Mouse (Mus musculus) 416B (cell line): ENCODE results near the gene Hist1h2af.

Experiments
- DNase-seq: peaks from one replicate; pipeline ENCODE4 v3.0.0; 2011; ENCODE audit warnings: low read depth

The Hist1h2af gene

DNA sequence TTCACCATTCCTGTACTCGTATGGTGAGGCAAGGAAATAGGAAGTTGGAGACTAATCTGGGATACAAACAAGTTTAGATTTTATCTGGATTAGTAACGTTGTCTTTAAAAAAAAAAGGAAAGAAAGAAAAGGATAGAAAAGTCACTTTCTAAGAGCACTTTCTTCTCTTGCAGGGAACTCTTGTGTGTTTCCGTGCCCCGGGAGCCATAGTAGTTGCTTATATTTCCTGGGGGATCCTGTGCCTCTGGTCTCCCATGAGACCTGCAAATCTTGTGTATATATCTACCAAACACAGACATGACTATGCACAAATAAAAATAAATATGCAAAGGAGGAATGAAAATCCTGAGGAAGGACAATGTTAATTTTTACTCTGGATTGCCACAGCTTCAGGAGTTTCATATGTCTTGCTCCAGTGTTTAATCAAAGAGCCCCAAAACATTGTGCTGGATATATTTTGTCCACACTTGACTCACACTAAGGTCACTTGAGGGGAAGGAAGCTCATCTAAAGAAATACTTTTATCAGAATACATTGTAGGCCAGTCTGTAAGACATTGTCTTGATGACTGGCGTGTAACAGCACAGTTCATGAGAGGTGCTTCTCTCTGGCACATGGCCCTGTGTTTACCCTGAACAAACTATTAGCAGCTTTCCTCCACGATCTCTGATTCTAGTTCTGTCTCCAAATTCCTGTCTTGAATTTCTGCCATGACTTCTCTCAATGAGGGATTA lies 43.4 kb downstream of the Hist1h2af start:
- DNase-seq: peak; percentile 75

DNA sequence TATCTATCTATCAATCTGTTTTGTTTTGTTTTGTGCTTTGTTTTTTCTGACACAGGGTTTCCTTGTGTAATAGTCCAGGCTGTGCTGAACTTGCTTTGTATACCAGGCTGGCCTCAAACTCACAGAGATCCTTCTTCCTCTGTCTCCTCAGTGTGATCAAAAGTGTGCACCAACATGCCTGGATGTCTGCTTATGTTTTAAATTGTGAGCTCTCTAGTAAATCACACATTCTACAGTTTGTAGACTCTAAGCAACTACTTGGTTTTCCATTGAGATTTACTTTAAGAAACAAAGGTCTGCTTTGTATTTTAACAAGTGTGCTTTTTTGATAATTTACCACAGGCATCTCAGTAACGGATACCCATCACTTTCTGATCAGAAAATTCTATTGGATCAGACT lies 44.1 kb downstream of the Hist1h2af start:
- peak; percentile 50 for DNase-seq

DNA sequence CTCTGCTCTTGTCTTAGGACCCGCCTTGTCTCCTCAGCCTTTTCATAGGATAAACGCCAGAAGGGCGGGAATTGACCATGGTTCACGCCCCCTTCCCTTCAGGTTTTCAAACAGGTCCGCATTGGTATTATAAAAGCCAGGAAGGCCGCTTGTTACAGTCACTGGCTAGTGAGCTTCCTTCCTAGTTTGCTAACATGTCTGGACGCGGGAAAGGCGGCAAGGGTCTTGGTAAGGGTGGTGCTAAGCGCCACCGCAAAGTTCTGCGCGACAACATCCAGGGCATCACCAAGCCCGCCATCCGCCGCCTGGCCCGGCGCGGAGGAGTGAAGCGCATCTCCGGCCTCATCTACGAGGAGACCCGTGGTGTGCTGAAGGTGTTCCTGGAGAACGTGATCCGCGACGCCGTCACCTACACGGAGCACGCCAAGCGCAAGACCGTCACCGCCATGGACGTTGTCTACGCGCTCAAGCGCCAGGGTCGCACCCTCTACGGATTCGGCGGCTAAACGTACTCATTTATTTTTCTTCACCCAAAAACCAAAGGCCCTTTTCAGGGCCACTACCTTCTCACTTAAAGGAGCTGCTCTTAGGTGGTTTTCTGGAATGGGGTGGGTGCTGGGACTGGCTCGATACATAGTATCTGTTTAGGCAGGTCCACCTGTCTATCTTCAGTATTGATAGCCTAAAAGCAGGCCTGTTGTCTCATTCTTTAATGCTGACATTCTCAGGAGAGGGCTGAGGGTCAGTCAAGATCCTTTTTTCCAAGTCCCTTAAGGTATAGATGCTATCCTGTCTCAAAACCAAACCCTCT lies 47.9 kb downstream of the Hist1h2af start, which contains the start of gene Hist1h4d:
Hist1h4d (plus strand) TSS at position 191 of the 811 bp plus-strand sequence.
- peak; percentile 100 for DNase-seq

DNA sequence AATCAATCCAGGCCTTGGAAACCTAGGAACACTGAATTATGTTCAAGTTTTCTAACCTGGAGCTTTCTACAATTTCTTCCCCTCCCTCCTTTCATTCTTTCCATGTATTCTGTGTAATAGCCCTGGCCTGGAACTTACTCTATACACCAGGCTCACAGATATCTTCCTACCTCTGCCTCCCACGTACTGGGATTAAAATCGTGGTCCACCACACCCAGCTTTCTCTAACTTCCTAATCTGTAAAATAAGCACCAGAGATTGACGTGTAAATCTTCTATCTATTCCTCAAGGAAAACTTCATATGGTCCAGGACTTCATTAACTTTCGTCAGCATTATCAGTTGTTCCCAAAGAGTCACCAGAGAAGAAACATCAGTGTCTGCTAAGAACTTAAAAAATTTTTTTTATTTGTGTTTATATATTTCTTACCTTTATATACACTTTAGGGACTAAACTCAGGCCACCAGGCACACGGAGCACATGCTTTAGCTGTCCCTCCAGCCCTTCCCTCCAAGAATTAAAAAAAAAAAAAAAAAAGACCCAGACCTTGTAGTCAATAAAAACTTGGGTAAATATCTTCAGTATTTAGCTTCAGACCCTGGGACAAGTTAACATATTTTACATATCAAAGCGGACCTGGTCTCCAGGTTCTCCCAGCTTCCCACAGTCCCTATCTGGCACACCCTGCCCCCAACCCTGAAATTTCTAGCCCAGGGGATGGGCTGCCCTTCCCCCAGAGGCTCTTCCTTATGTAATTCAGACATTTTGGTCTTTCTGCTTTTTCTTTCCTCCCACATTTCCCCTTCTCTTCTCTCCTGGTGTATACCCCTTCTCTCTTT lies 48.7 kb downstream of the Hist1h2af start:
- peak; percentile 82 for DNase-seq

DNA sequence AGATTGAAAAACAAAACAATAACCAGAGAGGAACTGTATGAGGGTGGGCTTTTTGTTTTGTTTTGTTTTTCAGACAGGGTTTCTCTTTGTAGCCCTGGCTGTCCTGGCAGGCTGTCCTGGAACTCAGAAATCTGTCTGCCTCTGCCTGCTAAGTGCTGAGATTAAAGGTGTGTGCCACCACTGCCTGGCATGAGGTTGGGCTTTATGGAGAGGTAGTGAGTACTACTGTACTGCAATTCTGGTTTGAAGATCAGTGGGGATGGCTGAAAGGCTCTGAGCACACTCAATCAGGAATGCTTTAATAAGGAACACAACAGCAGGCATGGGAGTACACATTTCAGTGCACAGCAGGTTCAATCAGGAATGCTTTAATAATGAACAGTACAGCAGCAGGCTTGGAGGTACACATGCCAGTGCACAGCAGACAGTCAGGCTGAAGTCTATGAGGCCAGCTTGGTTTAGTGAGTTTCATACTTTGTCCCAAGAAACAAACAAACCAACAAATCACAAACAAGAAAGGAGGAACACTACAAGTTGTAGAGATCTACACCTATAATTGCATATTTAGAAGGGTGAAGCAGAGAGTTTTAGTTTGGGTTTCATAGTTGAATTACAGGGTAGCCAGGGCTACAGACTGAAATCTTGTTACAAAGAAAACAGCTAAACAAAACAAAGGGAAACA lies 49.8 kb downstream of the Hist1h2af start:
- DNase-seq: peak; percentile 54
